Mouse (Mus musculus): ENCODE measurements around the gene Snx6. TPM values are rescaled to one million over a fixed set of nuclear protein-coding genes. Genes with fewer than 3 reads are reported as not detected.

Gene Snx6
- polyA plus RNA-seq, 1 experiment from 2014 or later: 111 TPM

- Histone ChIP-seq H3K36me3 (ENCODE audit: inconsistent target) (no peaks in the 10 kb centered on the region), H3K4me3 (ENCODE audit: inconsistent target) (no peak overlapping the region), H3K79me2 (ENCODE audit: inconsistent target) (peaks cover 25% of the 10 kb centered on the region), H3K27ac (no peak overlapping the region)
- WGBS (ENCODE audit: missing documents): 8% methylated on average over 7 of the region's 7 CpGs
Measured at GRCm38 (mm10) chr12:54697003-54697597, 98.4 kb downstream of the Snx6 start.

Other genes starting within 250 kb of the Snx6 start
- gene Sptssa, start 139.1 kb downstream of the Snx6 start, polyA plus RNA-seq (2018): 132 to 206 TPM (median 194 TPM) in 3 replicates
- gene Eapp, start 99.8 kb downstream of the Snx6 start, polyA plus RNA-seq (2018): 30.5 to 62.9 TPM (median 33.7 TPM) in 3 replicates
- gene Cfl2, start 67.2 kb upstream of the Snx6 start, polyA plus RNA-seq (2018): 21.0 to 27.8 TPM (median 21.9 TPM) in 3 replicates
- not detected in 3 replicates for gene Gm20403, start 190.8 kb upstream of the Snx6 start, polyA plus RNA-seq (2018)
- 18.5 to 21.9 TPM (median 20.9 TPM) in 3 replicates for gene Baz1a, start 218.6 kb upstream of the Snx6 start, polyA plus RNA-seq (2018)

Measured in macrophage (primary cell).